Mouse (Mus musculus): ENCODE measurements at regions not wholly inside any gene's neighbourhood (a gene's known extent, or its start where the extent isn't known, plus 50 kb on each side); places are given as distances from the start of the nearest gene placed in this dataset.
A peak's percentile ranks its signal among the peaks of the same experiment; 100 is the strongest.

- no peak for DNase-seq
Observed at GRCm38 (mm10) chr5:12926289-12926688, 198.9 kb upstream of the Sema3a start.

- DNase-seq = no peak
Observed at GRCm38 (mm10) chr5:12927247-12927646, 198.0 kb upstream of the Sema3a start.

- peak; percentile 14 for DNase-seq
Observed at GRCm38 (mm10) chr5:12937052-12937451, 188.2 kb upstream of the Sema3a start.

DNA sequence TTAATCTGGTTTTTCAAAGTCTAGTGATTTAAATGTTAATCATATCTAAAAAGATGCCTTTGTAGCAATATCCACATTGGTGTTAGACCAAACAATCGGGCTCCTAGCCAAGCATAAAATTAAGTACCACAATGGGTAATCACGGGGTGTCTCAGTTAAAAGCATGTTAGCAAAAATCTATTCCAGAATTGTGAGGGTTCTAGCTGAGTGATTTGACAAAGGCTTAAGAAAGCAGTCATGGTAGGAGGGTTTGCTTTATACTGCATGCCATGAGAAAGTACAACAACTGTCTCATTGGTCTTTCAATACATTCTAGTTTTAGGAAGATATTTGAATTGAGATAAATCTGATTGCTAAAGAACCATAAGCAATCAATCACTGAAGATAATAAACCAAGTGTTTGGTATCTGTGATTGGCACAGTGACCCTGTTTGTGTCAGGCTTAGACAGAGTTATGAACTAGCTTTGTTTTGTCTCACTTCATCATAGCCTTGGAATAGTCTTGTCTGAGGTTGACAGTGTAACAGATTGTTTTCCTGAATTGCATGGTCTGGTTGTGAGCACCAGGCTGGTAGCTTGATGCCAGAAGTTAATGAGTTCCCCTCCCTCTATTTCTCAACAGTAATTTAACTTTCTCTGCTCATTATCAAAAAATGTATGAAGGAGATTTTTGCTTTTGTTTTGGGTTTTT, 186.9 kb upstream of the Sema3a start:
- DNase-seq = no peak

- DNase-seq = peak; percentile 38
Observed at GRCm38 (mm10) chr5:12944554-12944953, 180.7 kb upstream of the Sema3a start.

- DNase-seq = no peak
Observed at GRCm38 (mm10) chr5:12948472-12948871, 176.7 kb upstream of the Sema3a start.

- no peak for DNase-seq
Observed at GRCm38 (mm10) chr5:12970987-12971386, 154.2 kb upstream of the Sema3a start.

- no peak for DNase-seq
Observed at GRCm38 (mm10) chr5:12973701-12974100, 151.5 kb upstream of the Sema3a start.

DNA sequence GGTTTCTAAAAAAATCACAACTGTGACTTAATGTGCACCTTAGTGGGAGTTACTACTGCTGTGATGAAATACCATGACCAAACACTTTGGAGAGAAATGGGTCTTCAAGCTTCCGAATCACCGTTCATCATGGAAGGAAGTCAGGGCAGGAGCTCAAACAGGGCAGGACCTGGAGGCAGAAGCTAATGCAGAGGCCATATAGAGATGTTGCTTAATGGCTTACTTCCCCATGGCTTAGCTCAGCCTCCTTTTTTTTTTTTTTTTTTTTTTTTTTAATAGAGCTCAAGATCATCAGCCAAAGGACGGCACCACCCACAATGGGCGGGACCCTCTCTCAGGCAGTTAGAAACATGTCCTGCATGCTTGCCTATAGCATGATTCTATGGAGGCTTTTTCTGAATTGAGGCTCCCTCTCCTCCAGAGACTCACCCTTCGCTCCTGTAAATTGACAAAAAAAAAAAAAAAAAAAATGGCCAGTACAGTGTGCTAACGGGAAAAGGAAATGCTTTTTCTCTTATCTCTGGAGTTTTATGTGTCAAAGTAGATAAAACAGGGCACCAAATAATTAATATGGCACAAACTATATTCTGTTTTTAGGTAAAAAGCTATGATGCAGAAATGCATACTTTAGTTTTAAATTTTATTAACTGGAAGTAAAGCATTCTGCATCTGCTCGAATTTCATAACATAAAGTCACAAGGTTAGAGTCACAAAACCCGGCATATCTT, 149.0 kb upstream of the Sema3a start:
- no peak for DNase-seq

DNA sequence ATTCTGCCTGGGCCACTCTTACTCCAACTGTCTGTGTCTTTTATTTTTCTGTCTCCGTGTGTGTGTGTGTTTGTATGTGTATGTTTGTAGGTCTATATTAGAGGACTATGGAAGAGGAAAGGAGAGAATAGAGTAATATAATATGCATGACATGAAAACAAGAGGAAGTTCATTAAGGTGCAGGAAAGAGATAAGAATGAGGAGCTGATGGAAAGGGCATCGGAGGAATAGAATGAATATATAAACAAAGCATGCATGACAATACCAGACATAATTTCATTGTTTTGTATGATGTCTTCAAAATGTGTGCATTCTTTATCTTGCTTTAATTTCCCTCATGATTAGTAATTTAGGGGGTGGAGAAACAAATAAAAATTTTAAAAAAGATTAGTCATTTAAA, 147.3 kb upstream of the Sema3a start:
- DNase-seq = no peak

GRCm38 (mm10) chr5:12993826-12994225, 131.4 kb upstream of the Sema3a start:
- no peak for DNase-seq

GRCm38 (mm10) chr5:12997440-12997839, 127.8 kb upstream of the Sema3a start:
- DNase-seq = no peak

DNA sequence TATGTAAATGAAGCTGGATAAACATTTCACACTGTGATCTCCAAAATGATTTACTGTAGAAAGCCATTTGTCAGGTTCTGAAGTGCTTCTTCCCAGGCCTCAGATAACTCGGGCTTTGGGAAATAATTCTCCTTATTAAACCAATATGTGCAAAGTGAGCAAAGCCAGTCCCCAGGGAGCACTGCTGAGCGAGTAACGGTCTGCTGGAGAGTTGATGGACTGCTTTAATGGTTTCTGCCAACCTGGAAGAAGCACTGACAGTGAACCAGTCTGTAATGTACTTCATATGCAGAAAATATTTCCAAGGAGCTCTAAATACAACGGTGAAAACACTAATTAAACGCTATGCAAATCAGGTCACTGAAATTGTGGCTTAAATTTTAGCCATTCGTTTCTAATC, 118.1 kb upstream of the Sema3a start:
- DNase-seq = no peak

GRCm38 (mm10) chr5:13022270-13022669, 102.9 kb upstream of the Sema3a start:
- DNase-seq = no peak

DNA sequence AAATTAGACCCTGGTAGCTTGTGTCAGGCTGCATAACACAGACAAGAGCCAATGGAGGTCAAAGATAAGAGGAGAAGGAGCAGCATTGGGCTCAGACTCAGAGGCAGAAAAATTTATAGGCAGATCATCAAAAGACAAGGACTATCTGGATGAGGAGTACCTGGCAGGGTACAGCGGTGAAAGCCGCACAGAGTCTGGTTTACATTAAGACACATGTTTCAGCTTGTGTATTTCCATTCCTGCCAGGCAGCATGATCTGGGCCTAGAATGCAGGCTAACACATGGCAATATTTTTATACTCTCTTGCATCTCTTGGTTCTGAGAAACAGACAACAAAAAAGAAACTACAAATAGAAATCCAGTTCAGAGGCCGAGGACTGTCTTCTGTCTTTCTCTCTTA, 91.9 kb upstream of the Sema3a start:
- no peak for DNase-seq

DNA sequence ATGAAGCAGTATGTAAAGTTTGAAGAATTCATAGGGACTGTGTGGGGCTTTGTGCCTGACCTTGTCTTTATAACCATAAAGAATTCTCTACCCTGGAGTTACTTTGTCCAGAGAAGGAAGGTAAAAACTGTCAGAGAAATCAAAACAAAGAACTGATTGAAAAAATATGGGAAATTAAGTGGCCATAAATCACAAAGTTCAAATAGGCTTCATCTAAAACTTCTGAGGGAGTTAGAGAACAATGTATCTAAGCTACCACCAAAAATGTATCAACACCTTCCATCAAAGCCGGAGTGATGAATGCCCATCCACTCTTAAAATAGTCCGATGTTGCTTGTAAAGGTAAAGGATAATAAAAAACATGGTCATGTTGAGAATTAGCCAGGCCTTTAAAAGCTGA, 89.1 kb upstream of the Sema3a start:
- no peak for DNase-seq

- DNase-seq = no peak
Observed at GRCm38 (mm10) chr5:13058883-13059423, 66.3 kb upstream of the Sema3a start.

GRCm38 (mm10) chr5:13066942-13067341, 58.3 kb upstream of the Sema3a start:
- DNase-seq = no peak
